Mouse (Mus musculus) ES-E14 (cell line): ENCODE results near the gene E2f2.

Experiments used
- CHD2 ChIP-seq: IDR thresholded peaks from 2 replicates; pipeline ENCODE4 v1.6.1; 2014; ENCODE audit warnings: mild to moderate bottlenecking, low read depth, low read length, inconsistent platforms
- HCFC1 ChIP-seq: IDR thresholded peaks from 2 replicates; pipeline ENCODE4 v1.6.1; 2012; ENCODE audit warnings: low read length, inconsistent platforms, borderline replicate concordance; ENCODE audit not compliant: insufficient read depth
- MAFK ChIP-seq: IDR thresholded peaks from 2 replicates; pipeline ENCODE4 v1.6.1; 2014; ENCODE audit warnings: mild to moderate bottlenecking, low read depth, low read length, inconsistent platforms; ENCODE audit not compliant: insufficient read depth
- ZC3H11A ChIP-seq: IDR thresholded peaks from 2 replicates; pipeline ENCODE4 v1.6.1; 2012; ENCODE audit warnings: low read depth, mild to moderate bottlenecking, inconsistent platforms, low read length, borderline replicate concordance

- TF ChIP-seq MAFK, result no peak
- TF ChIP-seq CHD2, result no peak
- no peak for TF ChIP-seq ZC3H11A
- no peak for TF ChIP-seq HCFC1
Measured at GRCm38 (mm10) chr4:136134418-136134977, 37.7 kb upstream of the E2f2 start.
